Mouse (Mus musculus): Measurements from ENCODE around the gene 5530400C23Rik.
"Not testable (repeated sequence)": the region's sequence is repeated elsewhere in the genome, so short reads cannot be mapped to it uniquely, and the experiment has no call there.

The 5530400C23Rik gene

GRCm38 (mm10) chr6:133291916-133292315 is at the start of gene 5530400C23Rik:
5530400C23Rik (plus strand) TSS chr6:133292216.
- DNase-seq, result not testable (repeated sequence)

DNA sequence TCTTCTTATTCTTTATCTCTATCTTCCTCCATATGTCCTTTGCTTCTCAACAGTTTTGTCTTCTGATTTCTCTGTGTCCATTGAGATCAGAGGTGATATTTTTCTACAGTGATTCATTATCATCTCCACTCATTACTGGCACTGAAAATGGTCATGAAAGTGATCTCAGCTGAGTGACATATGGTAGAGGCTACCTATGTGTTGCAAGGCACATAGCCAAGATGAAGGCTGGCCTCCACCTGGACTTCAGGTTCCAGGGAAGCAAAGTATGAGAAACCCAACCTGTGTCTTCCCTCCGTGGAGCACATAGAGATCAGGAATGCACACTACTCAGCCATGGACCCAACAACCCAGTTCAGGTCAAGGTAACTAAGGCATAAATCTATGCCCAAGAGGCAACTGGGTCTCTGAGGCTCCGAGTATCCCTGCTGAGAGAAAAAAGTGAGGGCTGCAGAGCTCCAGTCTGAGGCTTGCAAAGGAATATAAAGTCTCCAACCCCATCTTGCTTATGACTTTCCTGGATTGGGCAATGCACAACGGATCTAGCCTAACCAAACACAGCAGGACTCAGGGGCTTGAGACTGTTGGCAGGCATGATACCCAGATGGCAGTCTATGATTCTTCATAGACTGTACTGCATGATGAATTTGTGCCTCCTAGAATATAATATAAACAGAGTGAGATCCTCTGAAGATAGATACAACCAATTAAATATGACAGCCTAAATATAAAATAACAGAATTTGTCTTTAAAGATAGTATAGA is 14.1 kb downstream of the 5530400C23Rik start:
- no peak for DNase-seq

DNA sequence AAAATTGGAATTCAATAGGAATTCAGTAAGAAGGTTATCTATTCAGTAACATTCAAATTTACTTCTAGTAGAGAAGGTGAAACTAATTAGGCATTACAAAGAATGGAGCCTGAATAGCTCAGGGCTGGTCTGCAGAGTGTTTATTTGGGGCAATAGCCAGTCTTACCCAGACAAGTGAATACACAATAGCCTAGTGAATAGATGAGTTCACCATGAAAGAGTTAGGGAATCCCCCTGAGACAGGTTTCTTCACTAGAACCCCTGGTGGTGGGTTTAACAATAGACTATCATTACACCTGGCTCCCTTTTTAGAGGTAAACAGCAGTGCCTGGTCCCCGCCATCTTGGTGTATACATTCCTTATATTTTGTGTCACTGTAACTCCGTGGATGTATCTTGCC is 21.9 kb downstream of the 5530400C23Rik start:
- not testable (repeated sequence) for DNase-seq

GRCm38 (mm10) chr6:133338535-133338934 is 46.5 kb downstream of the 5530400C23Rik start:
- DNase-seq, result no peak

DNA sequence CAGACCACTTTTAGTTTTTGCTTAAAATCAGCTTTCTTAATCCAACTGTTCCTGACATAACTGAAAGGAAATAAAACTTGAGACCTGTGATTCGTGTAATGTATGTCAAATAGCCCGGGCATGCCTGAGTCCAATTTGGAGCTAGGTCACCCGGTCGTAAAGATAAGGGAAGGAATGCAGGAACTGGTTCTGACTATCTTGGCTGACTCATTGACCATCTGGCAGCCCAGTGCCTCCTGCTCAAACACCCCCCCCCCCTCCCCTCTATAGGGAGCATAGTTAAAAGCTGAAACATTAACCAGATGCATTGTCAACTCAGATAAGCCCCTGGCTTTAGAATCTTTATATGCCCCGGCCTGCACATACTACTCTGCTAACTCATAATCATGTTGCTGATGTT is 49.7 kb downstream of the 5530400C23Rik start:
- DNase-seq, result peak; percentile 17
